Mouse (Mus musculus) frontal cortex, postnatal 14 days (tissue): ENCODE results near the gene Xirp1.

Experiments used
- DNase-seq, 2 experiments: peaks; one replicate each; pipeline ENCODE4 v3.0.0; 2022; ENCODE audit warnings: low spot score in 2 of 2

Gene Xirp1

GRCm38 (mm10) chr9:120023086-120023811, at the start of gene Xirp1:
Gene Xirp1 (minus strand): TSS chr9:120023598.
- DNase-seq, result no peak

DNA sequence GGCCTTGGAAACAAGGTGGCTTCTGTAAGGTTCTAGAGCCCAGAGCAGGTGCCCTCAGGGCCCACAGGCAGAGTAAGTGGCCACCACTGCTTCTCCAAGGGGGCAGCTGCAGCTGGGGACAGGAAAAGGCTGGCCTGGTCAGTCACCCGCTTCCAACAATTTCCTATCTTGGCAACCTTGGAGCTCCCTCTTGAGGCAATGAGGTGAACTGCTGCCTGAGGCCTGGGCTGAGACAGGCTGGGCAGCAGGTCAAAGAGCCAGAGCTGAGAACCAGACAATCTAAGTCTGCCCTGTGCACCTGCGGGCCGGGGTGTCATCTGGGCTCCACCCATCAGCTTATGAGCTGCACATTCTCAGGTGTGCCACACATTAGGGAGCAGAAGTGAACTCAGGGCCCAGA, 49.8 kb upstream of the Xirp1 start:
- peak; percentile 51 to 76 for DNase-seq

GRCm38 (mm10) chr9:120071251-120071650, 47.9 kb upstream of the Xirp1 start:
- DNase-seq, result no peak

DNA sequence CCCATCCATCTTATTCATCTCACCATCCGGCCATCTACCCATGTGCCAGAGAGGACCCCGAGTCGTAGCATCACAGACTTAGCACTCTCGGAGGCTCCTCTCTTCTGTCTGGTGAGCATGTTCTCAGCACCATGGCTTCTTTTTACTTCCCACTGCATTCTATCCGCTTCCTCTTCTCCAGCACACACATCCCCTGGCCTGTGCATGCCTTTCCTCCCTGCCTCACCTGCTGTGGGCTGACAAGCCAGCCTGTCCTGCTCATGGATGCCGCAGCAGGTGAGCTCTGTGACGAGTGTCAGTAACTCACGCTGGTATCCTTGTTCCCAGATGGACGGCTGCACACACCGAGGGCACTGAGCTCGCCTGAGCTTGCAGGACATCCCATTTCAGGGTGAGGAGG, 46.4 kb upstream of the Xirp1 start, which contains the start of gene Cx3cr1:
Gene Cx3cr1, minus strand, starts transcription at position 101 of the 400 bp plus-strand sequence.
- DNase-seq, result no peak

DNA sequence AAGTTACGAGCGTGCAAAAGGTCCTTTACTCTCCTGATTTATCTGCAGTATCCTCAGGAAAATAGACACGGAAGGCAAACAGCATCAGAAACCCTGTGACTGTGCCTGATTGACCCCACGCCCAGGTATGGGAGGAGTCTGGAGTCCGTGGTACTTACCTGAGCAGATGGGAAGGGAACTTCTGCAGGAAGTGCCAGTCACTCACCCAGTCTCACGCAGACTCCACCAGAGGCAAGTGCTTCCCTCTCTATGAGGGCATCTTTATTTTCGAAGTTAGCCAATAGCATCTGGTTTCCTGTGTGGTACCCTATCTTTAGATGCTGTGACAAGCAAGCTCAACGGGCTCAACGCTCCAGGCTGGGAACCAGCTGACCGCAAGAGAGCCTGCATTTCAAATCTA, 44.6 kb upstream of the Xirp1 start:
- peak in 1 of 2 experiments; percentile 24 for DNase-seq

- DNase-seq, result no peak
These were observed 44.2 kb upstream of the Xirp1 start for GRCm38 (mm10) chr9:120067609-120068008.

DNA sequence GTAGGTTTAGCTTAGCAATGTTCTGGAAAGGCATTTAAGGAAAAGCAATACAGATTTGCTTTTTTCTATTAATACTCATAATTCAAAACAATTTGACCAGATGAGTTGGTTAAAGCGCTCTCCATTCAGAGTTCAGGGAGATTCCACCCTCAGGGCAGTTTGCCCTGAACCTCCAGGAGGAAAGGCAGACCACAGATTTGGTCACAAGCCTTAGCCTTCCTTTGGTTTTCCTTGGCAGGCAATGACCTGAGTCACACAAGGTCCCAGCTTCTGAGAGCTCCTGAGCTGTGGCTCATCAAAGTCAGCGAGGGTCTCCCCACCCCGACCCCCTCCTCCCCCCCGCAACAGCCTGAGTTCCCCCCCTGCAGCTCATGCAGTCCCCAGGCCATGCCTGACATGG, 40.9 kb upstream of the Xirp1 start:
- DNase-seq, result no peak

- DNase-seq, result no peak
These were observed 35.3 kb upstream of the Xirp1 start for GRCm38 (mm10) chr9:120058730-120059129.

DNA sequence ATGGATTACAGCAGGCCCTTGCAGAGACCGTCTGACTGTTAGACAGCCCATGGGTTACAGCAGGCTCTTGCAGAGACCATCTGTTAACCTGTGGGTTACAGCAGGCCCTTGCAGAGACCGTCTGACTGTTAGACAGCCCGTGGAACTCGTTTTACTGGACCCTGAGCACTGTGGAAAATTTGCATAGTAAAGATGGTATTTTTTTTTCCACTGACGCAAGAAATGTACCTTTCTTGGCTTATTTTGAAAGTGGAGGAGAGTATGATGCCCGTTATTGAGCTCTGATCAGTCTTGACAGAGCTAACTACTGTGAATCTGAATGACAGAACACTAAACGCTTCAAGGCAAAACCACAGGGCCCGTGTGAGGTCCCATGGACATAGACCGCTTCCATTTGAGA, 32.8 kb upstream of the Xirp1 start:
- DNase-seq, result no peak

DNA sequence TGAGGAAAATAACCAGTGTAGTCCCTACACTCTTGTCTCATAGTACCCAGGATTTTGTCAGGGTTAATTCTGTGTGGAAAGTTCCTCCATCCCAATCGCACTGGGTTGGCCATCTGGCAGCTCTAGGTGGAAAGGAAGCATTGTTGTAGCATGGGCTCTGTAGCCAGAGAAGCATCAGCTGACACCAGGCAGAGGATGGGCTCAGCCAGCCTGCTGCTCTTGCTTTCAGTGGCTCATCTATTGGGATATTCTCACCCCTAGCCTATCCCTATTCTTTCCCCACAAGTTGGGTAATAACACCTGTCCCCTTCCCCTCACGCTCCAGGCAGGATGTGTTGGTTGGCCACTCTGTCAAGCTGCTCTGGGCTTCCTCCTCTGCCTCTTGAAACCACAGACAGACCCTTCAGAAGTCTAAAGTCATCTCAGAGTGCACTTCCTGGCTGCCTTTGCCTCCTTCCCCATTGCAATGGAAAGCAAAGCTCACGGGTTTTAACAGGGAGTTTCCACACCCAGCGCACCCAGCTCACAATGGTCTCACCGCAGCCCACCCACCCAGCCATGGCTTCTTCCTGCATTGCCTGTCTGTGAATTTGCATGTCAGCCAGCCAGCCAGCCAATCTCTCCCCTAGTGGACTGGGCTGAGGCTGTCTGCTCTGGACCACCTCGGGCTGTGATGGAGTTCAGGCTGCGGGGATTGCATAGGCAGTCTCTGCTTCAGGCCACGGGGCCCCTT, 31.3 kb upstream of the Xirp1 start:
- DNase-seq, result peak in 1 of 2 experiments; percentile 30

GRCm38 (mm10) chr9:120049407-120049806, 26.0 kb upstream of the Xirp1 start:
- no peak for DNase-seq

DNA sequence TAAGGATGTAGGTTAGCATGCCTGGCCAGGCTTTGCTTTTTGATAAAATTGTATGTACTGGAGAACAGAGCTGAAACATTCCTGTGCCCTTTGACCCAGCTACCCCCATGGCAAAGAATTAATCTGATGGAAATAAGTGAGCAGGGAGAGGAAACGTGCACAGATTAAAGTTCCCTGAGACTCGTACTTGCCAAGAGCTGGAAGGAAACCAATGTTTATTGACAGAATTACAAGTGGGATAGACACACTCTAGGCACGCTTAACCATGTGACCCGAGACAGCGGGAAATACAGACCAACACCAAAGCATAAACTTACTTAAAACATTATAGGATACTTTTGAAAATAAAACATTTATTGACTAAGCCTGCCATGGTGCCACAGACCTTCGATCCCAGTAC, 25.1 kb upstream of the Xirp1 start:
- DNase-seq, result no peak

- no peak for DNase-seq
These were observed 19.7 kb upstream of the Xirp1 start for GRCm38 (mm10) chr9:120043115-120043514.

- DNase-seq, result no peak
These were observed 14.0 kb upstream of the Xirp1 start for GRCm38 (mm10) chr9:120037414-120037813.

DNA sequence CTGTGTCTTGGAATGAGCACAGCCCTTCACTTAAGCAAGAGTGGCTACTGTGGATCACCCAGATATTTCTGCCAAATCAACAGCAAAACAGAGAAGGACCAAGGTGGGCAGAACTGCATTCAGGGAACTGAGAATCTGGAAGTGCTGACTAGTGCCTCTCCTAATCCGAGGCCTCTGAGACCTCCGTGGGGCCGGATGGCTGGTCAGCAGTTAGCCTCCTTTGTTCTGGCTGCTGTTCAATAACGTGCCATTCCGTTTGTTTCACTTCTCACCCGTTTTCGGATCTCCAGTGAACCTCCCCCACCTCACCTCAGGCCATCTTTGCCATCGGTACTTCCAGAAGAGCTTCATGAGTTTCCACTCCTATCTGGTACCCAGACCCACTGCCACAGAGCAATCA, 11.0 kb upstream of the Xirp1 start:
- DNase-seq, result no peak

- DNase-seq, result no peak
These were observed 9.3 kb upstream of the Xirp1 start for GRCm38 (mm10) chr9:120032710-120033109.

DNA sequence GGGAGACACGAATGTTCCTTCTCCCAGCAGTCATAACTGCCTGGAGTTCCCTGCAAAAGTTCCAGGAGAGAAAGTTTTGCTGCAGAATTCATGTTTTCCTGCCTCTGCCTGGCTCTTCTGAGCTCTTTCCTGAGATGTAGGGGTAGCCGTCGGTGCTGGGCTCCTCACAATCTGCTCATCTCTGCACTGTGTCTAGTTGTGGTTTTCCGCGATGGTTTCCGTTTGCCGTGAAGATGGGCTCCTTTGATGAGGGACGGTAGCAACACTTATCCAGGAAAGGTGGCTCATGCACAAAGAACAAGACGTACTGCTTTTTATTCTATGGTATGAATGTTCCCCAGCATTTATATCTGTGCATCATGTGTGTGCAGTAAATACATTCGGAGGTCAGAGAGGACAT, 7.0 kb upstream of the Xirp1 start:
- DNase-seq, result no peak

GRCm38 (mm10) chr9:120029880-120030279, 6.5 kb upstream of the Xirp1 start:
- no peak for DNase-seq

DNA sequence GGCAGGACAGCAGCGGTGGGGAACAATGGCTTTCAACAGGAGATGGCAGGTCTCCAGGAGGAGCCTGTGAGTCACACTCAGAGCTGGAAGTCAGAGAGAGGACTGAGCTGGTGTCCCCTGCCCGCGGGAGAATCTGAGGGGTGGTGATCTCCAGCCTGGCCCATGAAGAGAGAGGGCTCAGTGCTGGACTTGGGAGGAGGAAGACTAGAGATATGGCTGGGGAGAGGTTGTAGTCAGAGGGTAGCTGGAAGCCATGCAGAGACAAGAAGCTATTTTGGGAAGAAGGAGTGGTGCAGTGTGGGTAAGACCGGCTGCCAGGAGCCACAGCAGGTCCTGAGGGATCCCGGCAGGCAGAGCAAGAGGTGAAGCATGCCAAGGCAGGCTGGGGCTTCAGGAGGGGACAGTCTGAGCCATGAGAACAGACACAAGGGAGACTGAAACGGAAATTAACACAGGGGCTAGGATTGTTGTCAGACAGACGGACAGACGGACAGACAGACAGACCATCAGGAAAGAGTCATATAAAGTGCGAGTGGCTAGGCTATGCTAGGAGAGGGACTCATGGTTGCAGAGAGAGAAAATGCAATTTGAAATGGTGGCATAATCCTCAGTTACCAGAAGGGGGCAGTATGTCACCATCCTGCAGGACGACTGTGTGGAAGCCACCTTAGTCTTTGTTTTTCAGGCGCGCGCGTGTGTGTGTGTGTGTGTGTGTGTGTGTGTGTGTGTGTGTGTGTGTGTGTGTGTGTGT, 4.2 kb upstream of the Xirp1 start:
- peak in 1 of 2 experiments; percentile 35 for DNase-seq

DNA sequence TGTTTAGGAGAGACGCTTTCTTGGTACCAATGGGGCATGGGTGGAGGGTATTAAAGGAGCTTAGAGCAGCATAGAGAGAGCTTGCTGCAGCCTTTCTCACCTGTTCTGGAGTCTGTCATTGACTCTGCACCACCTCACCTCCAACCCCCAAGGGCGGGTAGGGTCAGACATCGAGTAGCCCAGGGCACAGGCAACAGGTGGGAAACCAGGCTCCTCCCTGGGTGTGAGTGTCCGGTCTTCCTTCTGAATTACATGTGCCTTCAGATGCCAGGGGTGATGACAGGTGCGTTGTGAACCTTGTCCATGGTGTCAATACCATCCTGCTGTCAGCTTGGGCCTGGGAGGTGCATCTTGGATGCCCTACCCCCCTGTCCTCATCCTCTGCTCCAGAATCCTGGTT, 1.2 kb upstream of the Xirp1 start:
- DNase-seq, result no peak

DNA sequence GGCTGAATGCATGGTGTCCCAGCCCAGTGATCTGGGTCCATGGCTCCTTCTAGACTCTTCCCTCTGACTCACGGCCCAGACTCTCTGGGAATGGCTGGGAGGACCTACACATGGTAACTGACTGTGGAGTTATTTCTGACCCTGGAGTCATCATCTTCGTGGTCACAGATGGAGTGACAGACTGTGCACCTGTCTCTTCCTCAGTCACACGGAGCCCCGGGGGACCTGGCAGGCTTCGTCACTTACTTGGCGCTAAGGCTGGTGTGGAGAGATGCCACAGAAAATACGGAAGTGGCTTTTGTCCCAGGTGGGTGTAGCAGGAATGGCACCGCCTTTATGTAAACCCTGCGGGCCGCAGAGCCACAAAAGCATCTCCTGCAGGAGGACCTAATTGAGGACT, 773 bp upstream of the Xirp1 start:
- no peak for DNase-seq

- no peak for DNase-seq
These were observed 2.2 kb downstream of the Xirp1 start for GRCm38 (mm10) chr9:120021164-120021563.
